Mouse (Mus musculus) intestine, postnatal 0 days (tissue): Measurements from ENCODE around the gene Hspb9. TPM values are rescaled to one million over a fixed set of nuclear protein-coding genes. Genes with fewer than 3 reads are reported as not detected.
A peak's percentile ranks its signal among the peaks of the same experiment; 100 is the strongest.

Experiments used
- ATAC-seq: fragments of 200-750 bp; cut with Nextera tagmentation; 2 replicates; pipeline ENCODE4 v1.8.0; 2017; ENCODE audit warnings: mild to moderate bottlenecking, moderate TSS enrichment, moderate library complexity
- H3K27ac ChIP-seq: fragments of 300-500 bp; sonication (generic); 2 replicates; pipeline ENCODE4 v1.5.1; 2014; ENCODE audit warnings: mild to moderate bottlenecking, low read depth, low read length, moderate library complexity
- H3K27me3 ChIP-seq: fragments of 300-500 bp; sonication (generic); replicated peaks from 2 replicates; pipeline ENCODE4 v1.6.1; 2014; ENCODE audit warnings: low read length, mixed read lengths; ENCODE audit not compliant: control insufficient read depth, insufficient read depth
- H3K36me3 ChIP-seq: fragments of 300-500 bp; sonication (generic); 2 replicates; pipeline ENCODE4 v1.6.1; 2014; ENCODE audit warnings: mild to moderate bottlenecking, moderate library complexity; ENCODE audit not compliant: control insufficient read depth, insufficient read depth
- H3K4me1 ChIP-seq: fragments of 300-500 bp; sonication (generic); replicated peaks from 2 replicates; pipeline ENCODE4 v1.6.1; 2014; ENCODE audit warnings: antibody characterized with exemption, low read length, mixed read lengths; ENCODE audit not compliant: control insufficient read depth, insufficient read depth
- H3K4me2 ChIP-seq: fragments of 300-500 bp; sonication (generic); replicated peaks from 2 replicates; pipeline ENCODE4 v1.6.1; 2014; ENCODE audit warnings: low read depth, mild to moderate bottlenecking, moderate library complexity
- H3K4me3 ChIP-seq: fragments of 300-500 bp; sonication (generic); 2 replicates; pipeline ENCODE4 v1.5.1; 2014; ENCODE audit warnings: low read depth, low read length
- H3K9ac ChIP-seq: fragments of 300-500 bp; sonication (generic); 2 replicates; pipeline ENCODE4 v1.6.1; 2014; ENCODE audit warnings: mild to moderate bottlenecking, low read depth, low read length
- H3K9me3 ChIP-seq: fragments of 300-500 bp; sonication (generic); 2 replicates; pipeline ENCODE4 v1.6.1; 2016; ENCODE audit warnings: mixed run types; ENCODE audit not compliant: control insufficient read depth
- CTCF ChIP-seq: sonication (generic); IDR thresholded peaks from 2 replicates; pipeline ENCODE4 v1.5.1; 2016; ENCODE audit warnings: low read depth, mild to moderate bottlenecking, control low read depth, antibody characterized with exemption, moderate library complexity
- WGBS: fragments of 180-500 bp; shearing (Covaris S2); extraction: QIAGEN DNeasy Blood & Tissue Kit; methylation state at CpG from one replicate; pipeline ENCODE4 v1.1.7; 2014; 5-methylcytosine and 5-hydroxymethylcytosine counted together
- polyA plus RNA-seq: library from polyadenylated mRNA; unstranded; fragments of >200 nt; fragmentation: Nextera tagmentation; extraction: Ambion mirVana; gene quantifications from 2 replicates; pipeline ENCODE4 v1.2.1, GENCODE M21; 2015

Gene Hspb9
- polyA plus RNA-seq, 1 experiment from 2014 or later, result 0.44 TPM

DNA sequence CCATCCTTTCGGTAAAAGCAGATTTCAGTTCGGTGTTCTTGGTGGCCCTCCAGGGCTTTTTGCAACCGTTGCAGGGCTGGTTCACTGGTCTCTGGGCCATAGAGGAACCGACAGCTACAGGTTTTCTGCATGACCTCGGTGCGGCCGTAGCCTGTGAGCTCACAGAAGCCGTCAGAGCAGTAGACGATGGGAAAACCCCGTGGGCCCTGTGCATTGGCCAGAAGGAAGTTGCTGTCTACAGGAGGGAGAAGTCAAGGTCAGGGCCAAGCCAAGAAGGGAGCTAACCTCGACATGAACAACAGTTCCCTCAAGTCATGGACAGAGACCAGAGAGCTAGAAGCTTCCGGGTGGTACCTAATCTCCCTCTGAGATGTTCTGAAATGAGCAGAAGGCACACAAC, 43.9 kb downstream of the Hspb9 start:
- TF ChIP-seq CTCF, result no peak
- Histone ChIP-seq H3K9me3 (no peaks in the 10 kb centered on the region), H3K36me3 (no peaks in the 10 kb centered on the region), H3K4me3 (no peak overlapping the region), H3K9ac (no peak overlapping the region), H3K27ac (no peak overlapping the region), H3K4me1 (no peaks in the 10 kb centered on the region; the same call in 1 of the 2 replicates), H3K27me3 (peaks cover 29% of the 10 kb centered on the region), H3K4me2 (no peak overlapping the region)
- 82% methylated on average over 12 of the region's 12 CpGs for WGBS
- ATAC-seq, result no peak

DNA sequence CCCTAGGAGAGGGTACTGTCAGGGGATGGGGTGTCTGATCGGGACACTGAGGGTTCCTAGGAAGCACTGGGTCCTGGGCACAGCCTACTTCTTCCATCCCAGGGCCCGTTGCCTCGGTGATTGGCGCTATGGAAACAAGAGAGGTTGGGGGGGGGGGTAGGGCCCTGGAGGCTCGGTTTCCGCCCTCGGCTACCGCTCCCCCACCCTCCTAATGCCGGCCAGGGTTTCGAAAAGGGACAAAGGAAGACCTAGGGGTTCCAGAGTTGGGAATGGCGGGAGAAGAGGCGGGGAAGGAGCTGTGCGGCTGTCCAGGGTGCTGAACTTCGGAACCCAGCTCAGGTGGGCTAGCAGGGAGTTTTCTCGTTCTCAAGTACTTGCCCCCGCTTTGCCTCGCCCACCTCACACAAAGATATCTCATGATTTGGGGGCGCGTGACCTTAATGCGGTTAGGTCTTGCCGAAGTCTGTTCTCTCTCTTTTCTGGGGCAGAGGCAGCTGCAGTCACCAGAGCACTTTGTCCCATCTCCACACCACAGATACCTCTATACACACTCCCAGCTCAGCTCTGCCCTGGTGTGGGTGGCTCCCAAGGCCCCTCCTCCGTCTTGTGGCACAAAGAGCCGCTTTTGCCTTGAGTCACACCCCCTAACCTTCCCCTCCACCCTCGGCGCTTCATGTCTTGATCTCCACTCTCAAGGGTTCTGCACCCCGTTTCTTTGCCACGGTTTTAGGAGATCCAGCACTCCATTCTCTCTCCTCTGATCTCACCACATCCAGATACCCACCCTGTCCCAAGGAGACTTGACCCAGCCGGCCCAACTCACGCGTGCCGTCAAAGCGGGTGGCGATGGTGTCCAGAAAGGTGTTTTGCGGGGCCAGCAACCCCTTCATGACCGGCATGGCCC, 45.3 kb downstream of the Hspb9 start:
- Histone ChIP-seq H3K4me2 (peak overlapping the region; percentile 64), H3K27me3 (peaks cover 29% of the 10 kb centered on the region), H3K9me3 (no peaks in the 10 kb centered on the region), H3K36me3 (no peaks in the 10 kb centered on the region), H3K4me1 (no peaks in the 10 kb centered on the region; the same call in 1 of the 2 replicates), H3K9ac (no peak overlapping the region), H3K4me3 (peak overlapping the region; percentile 32), H3K27ac (no peak overlapping the region)
- TF ChIP-seq CTCF, result no peak
- 3% methylated on average over 35 of the region's 35 CpGs for WGBS
- ATAC-seq, result no peak

DNA sequence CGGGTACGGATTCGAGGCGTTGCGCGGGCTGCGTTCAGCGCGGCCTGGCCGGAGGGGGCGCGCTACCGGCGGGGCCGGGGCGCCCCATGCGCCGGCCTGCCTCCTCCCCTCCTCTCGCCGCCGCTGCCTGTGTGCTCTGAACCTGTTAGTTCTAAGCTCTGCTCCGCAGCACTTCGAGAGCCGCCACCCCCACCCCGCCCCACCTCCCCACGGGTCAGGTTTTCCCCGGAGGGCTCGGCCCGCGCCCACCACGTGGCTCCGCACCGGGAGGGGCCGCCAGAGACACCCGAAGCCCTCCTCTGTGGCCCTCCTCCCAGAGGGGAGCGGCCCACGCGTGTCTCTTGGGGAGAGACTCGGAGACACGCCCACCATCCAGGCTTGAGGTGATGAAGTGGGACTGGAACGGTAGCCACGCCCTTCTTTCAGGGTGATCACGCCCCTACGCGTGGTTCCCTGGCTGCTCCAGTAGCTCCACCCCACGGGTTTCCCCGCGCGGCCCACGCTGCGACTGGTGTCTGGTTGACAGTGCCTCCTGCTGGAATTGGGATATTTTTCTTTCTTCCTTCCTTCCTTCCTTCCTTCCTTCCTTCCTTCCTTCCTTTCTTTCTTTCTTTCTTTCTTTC, 46.1 kb downstream of the Hspb9 start, which contains the start of gene Kcnh4:
TSS of gene Kcnh4 (minus strand) at position 332 of the 623 bp plus-strand sequence.
- Histone ChIP-seq H3K4me2 (peak within 1 kb of the TSS; percentile 64), H3K4me3 (peak within 1 kb of the TSS; percentile 32), H3K4me1 (no peaks in the 10 kb centered on the region; the same call in 1 of the 2 replicates), H3K27me3 (peaks cover 29% of the 10 kb centered on the region), H3K9me3 (no peaks in the 10 kb centered on the region), H3K27ac (no peak within 1 kb of the TSS), H3K36me3 (no peaks in the 10 kb centered on the region), H3K9ac (no peak within 1 kb of the TSS)
- peak; percentile 49 for TF ChIP-seq CTCF
- ATAC-seq, result peak; percentile 37; the same call in 1 of the 2 replicates
- WGBS, result 1% methylated on average over 50 of the region's 51 CpGs

DNA sequence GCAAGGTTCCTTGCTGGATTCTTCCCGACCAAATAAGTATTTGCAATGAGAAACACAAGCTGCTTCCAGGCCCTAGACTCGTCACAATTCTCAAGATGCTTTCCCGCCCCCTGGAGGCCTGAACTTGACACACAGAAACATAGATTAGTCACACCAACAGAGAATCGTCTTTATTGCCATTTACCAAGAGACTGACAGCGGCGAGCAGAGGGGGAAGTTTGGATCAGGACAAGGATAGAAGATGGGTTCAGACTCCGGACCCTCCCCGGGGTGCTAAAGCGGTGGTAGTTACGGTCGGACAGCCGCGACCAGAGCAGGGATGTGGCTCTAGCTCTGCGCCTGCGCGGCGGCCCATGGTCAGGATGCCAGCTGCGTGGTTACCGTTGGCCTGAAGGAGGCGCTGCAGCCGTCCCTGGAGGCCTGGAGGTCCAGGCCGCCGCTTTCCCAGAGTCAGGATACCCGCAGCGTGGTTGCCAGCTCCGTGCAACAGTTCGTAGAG, 47.9 kb downstream of the Hspb9 start:
- ATAC-seq, result peak; percentile 64
- no peaks in the 10 kb centered on the region; the same call in 1 of the 2 replicates for H3K4me1 ChIP-seq
- peak overlapping the region; percentile 47 for H3K4me3 ChIP-seq
- H3K27ac ChIP-seq, result no peak overlapping the region
- H3K9ac ChIP-seq, result peak overlapping the region; percentile 38
- no peaks in the 10 kb centered on the region for H3K36me3 ChIP-seq
- H3K9me3 ChIP-seq, result no peaks in the 10 kb centered on the region
- peaks cover 25% of the 10 kb centered on the region for H3K27me3 ChIP-seq
- TF ChIP-seq CTCF, result peak; percentile 79
- under 1% methylated on average over 27 of the region's 27 CpGs for WGBS
- H3K4me2 ChIP-seq, result peak overlapping the region; percentile 76

DNA sequence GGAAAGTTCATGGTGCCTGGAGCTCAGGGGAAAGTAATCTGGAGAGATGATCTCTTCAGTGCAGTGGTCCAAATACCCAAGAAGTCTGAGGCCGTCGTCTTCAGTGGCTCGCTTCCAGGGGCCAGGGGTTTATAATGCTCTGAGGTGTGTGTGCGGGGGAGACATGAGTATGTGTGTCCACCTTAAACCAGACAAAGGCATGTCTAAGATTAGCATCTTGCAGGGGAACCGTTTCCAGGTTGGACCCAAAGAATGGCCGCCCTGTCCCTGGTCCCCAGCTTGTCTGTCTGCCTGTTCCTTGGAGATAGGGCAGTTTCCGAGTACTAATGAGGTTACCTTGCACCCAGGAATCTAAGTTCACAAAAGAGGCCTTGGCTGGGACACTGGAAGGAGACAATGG, 49.2 kb downstream of the Hspb9 start, which contains the start of gene Hcrt:
TSS of gene Hcrt (minus strand) at position 101 of the 400 bp plus-strand sequence.
- Histone ChIP-seq H3K27me3 (peaks cover 22% of the 10 kb centered on the region), H3K9ac (peak within 1 kb of the TSS; percentile 38), H3K36me3 (no peaks in the 10 kb centered on the region), H3K4me1 (no peaks in the 10 kb centered on the region; the same call in 1 of the 2 replicates), H3K9me3 (no peaks in the 10 kb centered on the region), H3K4me2 (peak within 1 kb of the TSS; percentile 76), H3K27ac (no peak within 1 kb of the TSS), H3K4me3 (peak within 1 kb of the TSS; percentile 47)
- no peak for TF ChIP-seq CTCF
- ATAC-seq, result no peak
- WGBS, result 91% methylated on average over 7 of the region's 7 CpGs

Other genes with a start within 250 kb of the Hspb9 start
- 1.8 and 1.9 TPM in 2 replicates for gene Klhl11, start 241.1 kb upstream of the Hspb9 start, polyA plus RNA-seq
- 29.3 and 29.5 TPM in 2 replicates for gene Acly, start 185.8 kb upstream of the Hspb9 start, polyA plus RNA-seq
- 0.18 and 0.22 TPM in 2 replicates for gene Ttc25, start 168.2 kb upstream of the Hspb9 start, polyA plus RNA-seq
- gene Cnp, start 138.9 kb upstream of the Hspb9 start, polyA plus RNA-seq, result 15.6 and 16.3 TPM in 2 replicates
- 52.2 and 55.7 TPM in 2 replicates for gene Nkiras2, start 94.6 kb upstream of the Hspb9 start, polyA plus RNA-seq
- 72.9 and 80.2 TPM in 2 replicates for gene Dnajc7, start 93.7 kb upstream of the Hspb9 start, polyA plus RNA-seq
- 0.09 and 0.20 TPM in 2 replicates for gene Zfp385c, start 21.4 kb upstream of the Hspb9 start, polyA plus RNA-seq
- 9.8 and 10.0 TPM in 2 replicates for gene Dhx58, start 9.6 kb upstream of the Hspb9 start, polyA plus RNA-seq
- gene Kat2a, start 1.4 kb upstream of the Hspb9 start, polyA plus RNA-seq, result 11.8 and 12.3 TPM in 2 replicates
- gene Rab5c, start 24.4 kb downstream of the Hspb9 start, polyA plus RNA-seq, result 62.2 and 62.7 TPM in 2 replicates
- 0.04 and 0.12 TPM in 2 replicates for gene Kcnh4, start 46.1 kb downstream of the Hspb9 start, polyA plus RNA-seq
- not detected in 2 replicates for gene Hcrt, start 49.1 kb downstream of the Hspb9 start, polyA plus RNA-seq
- 5.2 and 5.5 TPM in 2 replicates for gene Ghdc, start 57.1 kb downstream of the Hspb9 start, polyA plus RNA-seq
- gene Stat5b, start 136.9 kb downstream of the Hspb9 start, polyA plus RNA-seq, result 13.0 and 13.3 TPM in 2 replicates
- gene Stat5a, start 145.5 kb downstream of the Hspb9 start, polyA plus RNA-seq, result 4.8 TPM in 2 replicates
- 61.2 and 68.6 TPM in 2 replicates for gene Stat3, start 225.7 kb downstream of the Hspb9 start, polyA plus RNA-seq